Mouse (Mus musculus) mouse embryonic stem cell (cell line): ENCODE data around the gene Ceacam3.
"Not testable (repeated sequence)": the region's sequence is repeated elsewhere in the genome, so short reads cannot be mapped to it uniquely, and the experiment has no call there.

Source experiments
- in situ Hi-C, 2 experiments: fragments of 300-500 bp; cut with MboI; formaldehyde crosslinking; loops; 1 replicate in 1 of 2; 3 replicates in 1 of 2; pipeline ENCODE4 v1.14.3; 2019 to 2020; ENCODE audit warnings: low sequenced_read_pairs in 2 of 2, low pct_unique_long_range_greater_than_20kb in 1 of 2, mixed read lengths in 1 of 2; ENCODE audit not compliant: unreplicated experiment in 1 of 2

The Ceacam3 gene

DNA sequence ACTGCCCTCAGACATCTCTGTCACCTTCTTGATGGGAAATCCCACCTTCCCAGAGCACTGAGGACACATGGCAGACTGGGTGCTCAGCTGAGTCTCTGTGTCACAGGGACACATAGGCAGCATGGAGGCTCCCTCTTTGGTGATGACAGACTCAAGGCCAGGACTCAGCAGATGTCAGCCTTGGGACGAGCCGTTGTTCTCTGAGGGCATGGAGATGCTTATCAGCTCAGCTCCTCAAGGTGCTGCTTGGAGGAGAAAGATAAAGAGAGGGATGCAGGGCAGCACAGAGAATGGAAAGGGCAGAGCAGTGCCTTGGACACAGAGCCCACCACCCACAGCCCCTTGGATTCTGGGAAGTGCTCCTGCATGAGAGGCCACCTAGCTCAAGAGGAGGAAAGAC, at the start of gene Ceacam3:
Gene Ceacam3 (plus strand): TSS at position 352 of the 400 bp plus-strand sequence.
- in situ Hi-C loops: loop anchor here in 1 of 2 experiments (25.0 kb wide), 2 partner anchors 88 to 562 kb away; partner anchors contain the start of genes Ceacam5, Hif3a and Psg16

DNA sequence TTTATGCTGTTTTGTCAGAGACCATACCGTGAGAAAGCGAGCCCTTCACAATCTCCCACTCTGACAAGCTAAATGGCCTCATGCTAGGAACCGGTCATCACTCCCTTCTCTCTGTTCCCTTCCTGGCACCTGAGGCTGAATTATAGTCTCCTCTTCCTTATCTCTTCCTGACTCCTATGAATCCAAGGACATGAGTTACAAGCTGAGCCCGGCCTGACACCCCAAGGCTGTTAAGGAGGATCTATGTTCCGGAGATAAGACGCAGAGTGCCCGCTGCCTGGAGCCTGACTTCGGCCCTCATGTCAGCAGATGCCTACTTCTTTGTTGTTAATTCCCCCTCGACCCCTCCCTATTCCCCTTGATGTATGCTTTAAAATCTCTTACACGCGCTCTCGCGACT, 48.5 kb upstream of the Ceacam3 start:
- in situ Hi-C loops: not testable (repeated sequence)

DNA sequence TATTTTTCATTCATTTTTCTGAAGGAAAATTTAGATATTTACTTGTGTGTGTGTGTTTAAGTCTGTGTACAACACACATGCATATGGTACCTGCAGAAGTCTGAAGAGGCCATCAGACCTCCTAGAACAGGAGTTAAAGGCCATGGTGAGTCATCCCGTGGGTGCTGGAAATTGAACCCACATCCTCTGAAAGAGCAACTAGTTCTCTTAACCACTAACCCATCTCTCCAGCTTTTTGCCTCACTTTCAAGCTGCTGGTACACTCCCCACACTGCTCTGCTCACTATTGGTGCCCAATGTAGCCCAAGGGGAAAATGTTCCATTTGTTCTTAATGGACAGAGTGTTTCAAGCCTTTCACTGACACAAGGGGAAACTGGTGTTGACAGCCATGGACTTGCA, 14.8 kb upstream of the Ceacam3 start:
- in situ Hi-C loops: no loop called here

DNA sequence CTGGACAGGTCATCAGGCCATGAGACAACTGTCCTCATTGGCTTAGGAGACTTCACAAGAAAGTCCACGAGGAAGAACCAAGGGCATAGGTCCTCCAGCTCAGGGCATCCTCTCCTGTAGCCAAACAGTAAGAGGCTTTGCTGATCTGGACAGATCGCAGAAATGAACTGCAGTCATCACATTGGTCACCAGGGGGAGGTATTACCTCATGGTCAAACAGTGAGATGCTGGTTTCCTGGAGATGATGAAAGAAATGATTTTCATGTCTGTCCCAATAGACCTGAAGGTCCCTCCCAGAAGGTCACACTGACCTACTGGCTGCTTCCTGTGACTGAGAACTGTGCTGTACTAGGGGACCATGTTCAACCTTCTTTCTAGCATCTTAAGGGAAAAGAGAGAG, 5.6 kb downstream of the Ceacam3 start:
- in situ Hi-C loops: loop anchor here in 1 of 2 experiments (25.0 kb wide), 2 partner anchors 93 to 557 kb away; partner anchors contain the start of genes Ceacam5, Hif3a and Psg16

DNA sequence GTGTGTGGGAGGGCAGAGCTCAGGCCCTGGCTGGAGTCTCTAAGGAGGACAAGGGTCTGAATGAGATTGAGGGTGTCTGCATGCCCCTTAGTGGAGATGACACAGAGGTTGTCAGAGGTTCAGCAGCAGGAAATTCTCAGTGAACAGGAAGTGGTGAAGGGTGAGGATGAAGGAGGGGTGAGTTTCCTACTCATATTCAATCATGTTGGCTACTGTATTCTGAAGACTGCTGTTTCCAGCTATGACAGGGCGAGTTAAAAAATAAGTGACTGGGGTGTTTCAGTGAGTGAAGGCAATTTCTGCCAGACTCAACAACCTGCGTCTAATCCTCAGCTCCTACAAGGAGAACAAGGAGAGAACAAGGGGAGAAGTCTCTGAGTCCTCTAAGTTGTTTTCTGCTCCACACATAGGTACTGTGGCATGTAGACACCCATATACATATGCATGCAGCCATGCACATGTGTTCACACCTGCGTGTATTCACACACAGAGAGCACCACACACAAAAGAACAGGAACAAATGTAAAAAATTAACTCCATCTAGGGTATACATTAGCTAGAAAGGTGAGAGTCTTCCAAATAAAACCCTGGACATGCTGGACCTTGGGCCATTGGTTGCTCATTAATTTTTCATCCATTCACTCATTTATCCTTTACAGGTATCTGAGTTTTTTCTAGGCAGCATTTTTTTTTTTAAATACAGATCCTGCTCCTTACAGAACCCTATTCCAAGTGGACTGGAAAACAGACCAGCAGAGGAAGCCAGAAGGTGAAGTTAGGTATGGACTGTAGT, 7.0 kb downstream of the Ceacam3 start:
- in situ Hi-C loops: loop anchor here in 1 of 2 experiments (25.0 kb wide), 2 partner anchors 95 to 555 kb away; partner anchors contain the start of genes Ceacam5, Hif3a and Psg16

DNA sequence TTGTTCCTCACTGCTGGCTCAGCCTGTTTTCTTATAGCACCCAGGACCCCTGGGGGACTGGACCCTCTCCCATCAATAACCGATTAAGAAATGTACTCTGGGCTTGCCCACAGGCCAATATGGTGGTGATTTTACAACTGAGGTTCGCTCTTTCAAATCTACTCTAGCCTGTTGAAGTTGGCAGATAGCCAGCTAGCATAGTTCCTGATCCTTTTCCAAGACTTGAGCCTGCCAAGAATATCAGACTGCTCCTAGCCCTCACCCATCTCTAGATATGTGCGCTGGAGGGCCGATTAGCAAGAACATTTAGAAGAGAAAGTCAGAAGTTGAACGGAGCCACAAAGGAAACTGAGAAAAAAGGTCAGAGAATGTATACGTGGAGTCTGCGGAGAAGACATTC, 8.9 kb downstream of the Ceacam3 start:
- in situ Hi-C loops: loop anchor here in 1 of 2 experiments (25.0 kb wide), 2 partner anchors 97 to 553 kb away; partner anchors contain the start of genes Ceacam5, Hif3a and Psg16

DNA sequence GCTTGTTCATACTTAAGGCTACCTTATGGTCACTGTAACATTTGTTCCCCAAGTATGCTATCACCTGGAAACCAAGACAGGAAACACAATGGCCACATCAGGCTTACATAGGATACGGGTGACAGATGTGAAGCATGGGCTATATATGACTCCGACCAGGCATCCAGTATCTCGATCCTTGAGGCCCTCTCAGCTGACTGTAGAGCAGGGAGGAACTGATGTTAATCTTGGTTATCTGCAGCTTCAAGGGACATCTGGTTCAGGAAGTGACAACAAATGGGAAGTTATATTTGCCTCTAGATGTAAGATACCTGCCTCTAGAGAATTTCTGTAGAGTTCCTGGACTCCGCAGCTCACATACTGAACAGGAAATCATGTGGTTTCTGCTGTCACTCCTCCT, 21.7 kb downstream of the Ceacam3 start:
- in situ Hi-C loops: loop anchor here in 1 of 2 experiments (25.0 kb wide), 2 partner anchors 110 to 540 kb away; partner anchors contain the start of genes Ceacam5, Hif3a and Psg16

DNA sequence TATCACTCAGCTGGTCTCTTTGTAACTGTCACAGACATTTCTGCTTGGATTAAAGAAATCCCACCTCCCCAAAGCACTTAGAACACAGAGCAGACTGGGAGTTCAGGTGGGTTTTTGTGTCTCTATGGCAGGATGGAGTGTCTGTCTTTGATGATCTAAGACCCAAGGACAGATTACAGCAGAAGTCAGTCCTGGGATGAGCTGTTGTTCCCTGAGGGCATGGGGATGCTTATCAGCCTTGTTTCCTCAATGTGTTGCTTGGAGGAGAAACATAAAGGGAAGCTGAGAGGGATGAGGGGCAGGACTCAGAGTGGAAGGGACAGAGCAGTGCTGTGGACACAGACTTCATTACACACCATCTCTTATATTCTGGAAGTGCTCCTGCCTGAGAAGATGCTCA, 53.1 kb downstream of the Ceacam3 start, which contains the start of gene Psg29:
Gene Psg29 (plus strand): TSS at position 301 of the 400 bp plus-strand sequence.
- in situ Hi-C loops: no loop called here

DNA sequence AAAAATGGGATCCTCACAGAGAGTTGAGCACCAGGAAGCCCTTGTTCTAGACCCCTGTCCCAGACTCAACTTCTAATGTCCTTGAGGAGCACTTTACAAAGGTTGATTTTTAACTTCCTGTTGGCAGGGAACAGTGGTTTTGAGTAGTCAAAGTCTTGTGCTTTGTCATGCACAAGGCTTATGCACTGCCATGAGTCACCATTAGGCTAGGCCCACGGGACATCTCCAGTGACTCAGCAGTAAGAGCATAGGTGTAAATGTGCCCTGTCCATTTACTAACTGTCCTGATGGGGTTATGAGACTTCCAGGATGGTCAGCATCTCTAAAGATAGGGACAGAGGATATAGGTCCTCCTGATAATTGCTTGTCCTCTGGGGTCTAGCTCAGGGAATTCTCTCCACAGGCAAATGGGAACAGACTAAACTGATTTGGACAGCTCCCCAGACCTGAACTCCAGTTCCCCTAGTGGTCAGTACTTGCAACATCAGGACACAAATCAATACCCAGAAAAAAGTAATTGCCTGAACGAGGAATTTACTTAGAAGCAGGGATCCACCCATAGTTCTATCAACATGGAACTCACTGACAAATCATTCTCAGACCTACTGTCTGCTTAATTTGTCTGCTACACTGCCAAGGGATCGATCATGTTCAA, 55.6 kb downstream of the Ceacam3 start:
- in situ Hi-C loops: no loop called here
